Mouse (Mus musculus) hindbrain, embryonic 10.5 days (tissue): ENCODE results near the gene Invs. TPM values are rescaled to one million over a fixed set of nuclear protein-coding genes. Genes with fewer than 3 reads are reported as not detected.
A peak's percentile ranks its signal among the peaks of the same experiment; 100 is the strongest.

ENCODE experiments used
- DNase-seq: peaks from one replicate; pipeline ENCODE4 v3.0.0-alpha.2; 2017; ENCODE audit warnings: low spot score
- H3K27ac ChIP-seq: fragments of 300-500 bp; sonication (generic); 2 replicates; pipeline ENCODE4 v1.5.1; 2016; ENCODE audit warnings: mild to moderate bottlenecking, moderate library complexity
- H3K27me3 ChIP-seq: fragments of 300-500 bp; sonication (generic); 2 replicates; pipeline ENCODE4 v1.6.1; 2016; ENCODE audit warnings: mild to moderate bottlenecking; ENCODE audit not compliant: poor library complexity, insufficient read depth, severe bottlenecking
- H3K36me3 ChIP-seq: fragments of 300-500 bp; sonication (generic); 2 replicates; pipeline ENCODE4 v1.6.1; 2016; ENCODE audit warnings: mild to moderate bottlenecking, moderate library complexity
- H3K4me1 ChIP-seq: fragments of 300-500 bp; sonication (generic); replicated peaks from 2 replicates; pipeline ENCODE4 v1.6.1; 2016; ENCODE audit warnings: mild to moderate bottlenecking
- H3K4me3 ChIP-seq: fragments of 300-500 bp; sonication (generic); 2 replicates; pipeline ENCODE4 v1.5.1; 2016; ENCODE audit warnings: mild to moderate bottlenecking, moderate library complexity
- H3K9me3 ChIP-seq: fragments of 300-500 bp; sonication (generic); 2 replicates; pipeline ENCODE4 v1.6.1; 2016; ENCODE audit warnings: mild to moderate bottlenecking, moderate library complexity
- WGBS: fragments of 180-500 bp; shearing (Covaris S2); methylation state at CpG from one replicate; pipeline ENCODE4 v1.1.7; 2016; 5-methylcytosine and 5-hydroxymethylcytosine counted together
- polyA plus RNA-seq: library from polyadenylated mRNA; unstranded; fragments of >200 nt; fragmentation: Nextera tagmentation; extraction: Ambion mirVana; gene quantifications from 2 replicates; pipeline ENCODE4 v1.2.1, GENCODE M21; 2016

Invs gene
- polyA plus RNA-seq: 8.7 and 9.4 TPM in 2 replicates

- Histone ChIP-seq H3K27ac (peak within 1 kb of the TSS; percentile 97), H3K4me3 (peak within 1 kb of the TSS; percentile 98), H3K4me1 (peaks cover 21% of the 10 kb centered on the region), H3K36me3 (no peaks in the 10 kb centered on the region), H3K27me3 (no peaks in the 10 kb centered on the region), H3K9me3 (no peaks in the 10 kb centered on the region)
- DNase-seq: peak; percentile 95
- WGBS: under 1% methylated on average over 41 of the region's 41 CpGs
Observed at GRCm38 (mm10) chr4:48279498-48280134, at the start of gene Invs, which contains the start of gene Erp44. Gene Invs (plus strand): TSS chr4:48279760. Gene Erp44 (minus strand): TSS chr4:48279558.

GRCm38 (mm10) chr4:48236721-48237120, 42.8 kb upstream of the Invs start:
- no peaks in the 10 kb centered on the region for H3K4me1 ChIP-seq
- H3K27ac ChIP-seq: no peak overlapping the region
- H3K27me3 ChIP-seq: no peaks in the 10 kb centered on the region
- no peak overlapping the region for H3K4me3 ChIP-seq
- peaks cover 21% of the 10 kb centered on the region for H3K36me3 ChIP-seq
- no peak for DNase-seq
- no peaks in the 10 kb centered on the region for H3K9me3 ChIP-seq
- 93% methylated on average over 3 of the region's 3 CpGs for WGBS

GRCm38 (mm10) chr4:48239046-48239445, 40.5 kb upstream of the Invs start:
- DNase-seq: no peak
- H3K9me3 ChIP-seq: no peaks in the 10 kb centered on the region
- H3K36me3 ChIP-seq: peaks cover 25% of the 10 kb centered on the region
- 91% methylated on average over 4 of the region's 4 CpGs for WGBS
- no peaks in the 10 kb centered on the region for H3K27me3 ChIP-seq
- no peak overlapping the region for H3K27ac ChIP-seq
- H3K4me1 ChIP-seq: no peaks in the 10 kb centered on the region
- H3K4me3 ChIP-seq: no peak overlapping the region

- WGBS: 90% methylated on average over 4 of the region's 4 CpGs
- no peaks in the 10 kb centered on the region for H3K9me3 ChIP-seq
- peaks cover 11% of the 10 kb centered on the region for H3K36me3 ChIP-seq
- H3K4me1 ChIP-seq: no peaks in the 10 kb centered on the region
- no peak overlapping the region for H3K4me3 ChIP-seq
- H3K27me3 ChIP-seq: no peaks in the 10 kb centered on the region
- DNase-seq: no peak
- H3K27ac ChIP-seq: no peak overlapping the region
Observed at GRCm38 (mm10) chr4:48242482-48242881, 37.1 kb upstream of the Invs start.

- no peak overlapping the region for H3K27ac ChIP-seq
- DNase-seq: no peak
- WGBS: 85% methylated on average over 1 of the region's 1 CpGs
Observed at GRCm38 (mm10) chr4:48243737-48244136, 35.8 kb upstream of the Invs start.

GRCm38 (mm10) chr4:48244280-48244679, 35.3 kb upstream of the Invs start:
- no peak for DNase-seq
- Histone ChIP-seq H3K36me3 (peaks cover 4% of the 10 kb centered on the region; the same call in 1 of the 2 replicates), H3K27ac (no peak overlapping the region), H3K9me3 (no peaks in the 10 kb centered on the region), H3K27me3 (no peaks in the 10 kb centered on the region), H3K4me3 (no peak overlapping the region), H3K4me1 (no peaks in the 10 kb centered on the region)
- WGBS: 87% methylated on average over 2 of the region's 2 CpGs

More at GRCm38 (mm10) chr4:48243737-48244136, 35.8 kb upstream of the Invs start:
- H3K9me3 ChIP-seq: no peaks in the 10 kb centered on the region
- no peaks in the 10 kb centered on the region for H3K27me3 ChIP-seq
- no peaks in the 10 kb centered on the region for H3K4me1 ChIP-seq
- peaks cover 4% of the 10 kb centered on the region; the same call in 1 of the 2 replicates for H3K36me3 ChIP-seq
- H3K4me3 ChIP-seq: no peak overlapping the region

- Histone ChIP-seq H3K4me3 (no peak overlapping the region), H3K27ac (no peak overlapping the region), H3K27me3 (no peaks in the 10 kb centered on the region), H3K4me1 (no peaks in the 10 kb centered on the region), H3K9me3 (no peaks in the 10 kb centered on the region), H3K36me3 (no peaks in the 10 kb centered on the region)
- DNase-seq: no peak
Observed at GRCm38 (mm10) chr4:48253266-48253665, 26.3 kb upstream of the Invs start.

GRCm38 (mm10) chr4:48258045-48258444, 21.5 kb upstream of the Invs start:
- Histone ChIP-seq H3K27me3 (no peaks in the 10 kb centered on the region), H3K9me3 (no peaks in the 10 kb centered on the region), H3K36me3 (no peaks in the 10 kb centered on the region), H3K4me1 (no peaks in the 10 kb centered on the region), H3K27ac (no peak overlapping the region), H3K4me3 (no peak overlapping the region)
- DNase-seq: no peak
- WGBS: 95% methylated on average over 3 of the region's 3 CpGs

- no peak for DNase-seq
- Histone ChIP-seq H3K27me3 (no peaks in the 10 kb centered on the region), H3K4me3 (no peak overlapping the region), H3K36me3 (no peaks in the 10 kb centered on the region), H3K9me3 (no peaks in the 10 kb centered on the region), H3K27ac (no peak overlapping the region), H3K4me1 (peaks cover 7% of the 10 kb centered on the region)
- 95% methylated on average over 3 of the region's 3 CpGs for WGBS
Observed at GRCm38 (mm10) chr4:48267683-48268082, 11.9 kb upstream of the Invs start.

GRCm38 (mm10) chr4:48268127-48268526, 11.4 kb upstream of the Invs start:
- DNase-seq: no peak
- H3K4me3 ChIP-seq: no peak overlapping the region
- no peaks in the 10 kb centered on the region for H3K27me3 ChIP-seq
- no peak overlapping the region for H3K27ac ChIP-seq
- peaks cover 7% of the 10 kb centered on the region for H3K4me1 ChIP-seq
- H3K9me3 ChIP-seq: no peaks in the 10 kb centered on the region
- H3K36me3 ChIP-seq: no peaks in the 10 kb centered on the region
- WGBS: 87% methylated on average over 1 of the region's 1 CpGs

- Histone ChIP-seq H3K27ac (no peak overlapping the region), H3K36me3 (peaks cover 7% of the 10 kb centered on the region; the same call in 1 of the 2 replicates), H3K4me3 (no peak overlapping the region), H3K9me3 (no peaks in the 10 kb centered on the region), H3K27me3 (no peaks in the 10 kb centered on the region), H3K4me1 (peaks cover 7% of the 10 kb centered on the region)
- DNase-seq: no peak
Observed at GRCm38 (mm10) chr4:48270532-48270931, 9.0 kb upstream of the Invs start.

- Histone ChIP-seq H3K4me1 (peaks cover 7% of the 10 kb centered on the region), H3K27me3 (no peaks in the 10 kb centered on the region), H3K4me3 (no peak overlapping the region), H3K36me3 (peaks cover 7% of the 10 kb centered on the region; the same call in 1 of the 2 replicates), H3K9me3 (no peaks in the 10 kb centered on the region), H3K27ac (no peak overlapping the region)
- 38% methylated on average over 5 of the region's 5 CpGs for WGBS
- no peak for DNase-seq
Observed at GRCm38 (mm10) chr4:48271838-48272237, 7.7 kb upstream of the Invs start.

GRCm38 (mm10) chr4:48273119-48273829, 6.3 kb upstream of the Invs start:
- Histone ChIP-seq H3K9me3 (no peaks in the 10 kb centered on the region), H3K27ac (no peak overlapping the region), H3K4me1 (peaks cover 12% of the 10 kb centered on the region), H3K4me3 (no peak overlapping the region), H3K36me3 (peaks cover 7% of the 10 kb centered on the region; the same call in 1 of the 2 replicates), H3K27me3 (no peaks in the 10 kb centered on the region)
- 94% methylated on average over 7 of the region's 7 CpGs for WGBS
- no peak for DNase-seq
